Mouse (Mus musculus): ENCODE measurements around the gene 2210016L21Rik. TPM values are rescaled to one million over a fixed set of nuclear protein-coding genes. Genes with fewer than 3 reads are reported as not detected.

2210016L21Rik gene
- polyA plus RNA-seq, 1 experiment from 2014 or later, result 38.5 TPM

DNA sequence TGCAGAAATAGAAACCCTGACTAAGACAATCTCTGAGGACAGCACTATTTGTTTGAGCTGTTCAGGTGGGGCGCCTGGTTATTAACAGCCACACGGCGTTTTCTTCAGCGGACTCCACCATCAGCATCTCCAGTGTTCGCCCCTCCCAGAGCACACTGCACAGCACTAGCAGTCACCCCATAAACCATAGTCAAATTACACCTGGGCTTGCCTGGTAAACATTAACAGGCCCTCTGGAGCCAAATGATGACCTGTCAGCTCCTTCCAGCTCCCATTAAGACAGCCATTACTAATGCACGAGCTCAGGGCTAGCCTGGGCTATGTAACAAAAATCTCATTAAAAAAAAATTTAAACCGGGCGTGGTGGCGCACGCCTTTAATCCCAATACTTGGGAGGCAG lies 3.1 kb downstream of the 2210016L21Rik start:
- 93% methylated on average over 10 of the region's 10 CpGs for WGBS
- H3K4me3 ChIP-seq (ENCODE audit: control insufficient read depth in 1 of 2, insufficient read depth in 1 of 2, low read depth in 1 of 2, low read length in 2 of 2), result no peak overlapping the region
- peaks cover 36% of the 10 kb centered on the region for H3K36me3 ChIP-seq (ENCODE audit: control insufficient read depth, insufficient read depth, low read length)
- H3K27ac ChIP-seq (replicated peaks in 1 of 2; ENCODE audit: control insufficient read depth in 1 of 2, insufficient read depth in 1 of 2, low read depth in 2 of 2, low read length in 2 of 2), result no peak overlapping the region
- no peak overlapping the region for H3K4me2 ChIP-seq (ENCODE audit: low read length)
- H3K9me3 ChIP-seq (ENCODE audit: control insufficient read depth, low read length), result no peaks in the 10 kb centered on the region
- no peaks in the 10 kb centered on the region for H3K27me3 ChIP-seq (ENCODE audit: control insufficient read depth, insufficient read depth, low read length)
- ATAC-seq (ENCODE audit: insufficient number of reproducible peaks, insufficient read depth, low FRiP score, low read depth), result no peak
- H3K4me1 ChIP-seq (ENCODE audit: control insufficient read depth in 2 of 2, insufficient read depth in 2 of 2, low read length in 2 of 2), result peaks cover 2 to 11% of the 10 kb centered on the region in 2 experiments; a peak in 3 of 4 replicates
- no peak overlapping the region for H3K9ac ChIP-seq (ENCODE audit: low read length)

DNA sequence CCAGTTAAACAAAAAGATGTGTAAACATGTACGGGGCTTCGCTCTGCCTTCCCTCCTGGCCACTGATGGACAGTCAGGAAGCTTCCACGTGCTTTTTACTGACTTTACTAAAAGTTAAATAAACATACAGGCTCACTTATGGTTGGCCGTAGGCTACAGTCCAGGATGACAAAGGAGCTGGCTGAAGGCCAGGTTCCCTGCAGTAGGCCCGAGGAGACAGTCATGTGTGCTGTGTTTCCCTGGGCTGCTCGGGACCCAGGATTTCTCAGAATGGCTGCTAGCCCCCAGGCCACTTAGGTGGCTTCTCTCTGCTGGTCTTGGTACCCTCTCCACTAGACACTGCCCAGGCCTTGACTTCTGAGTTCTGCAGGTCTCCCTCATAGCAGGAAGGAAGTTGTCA lies 6.9 kb downstream of the 2210016L21Rik start:
- no peaks in the 10 kb centered on the region for H3K9me3 ChIP-seq (ENCODE audit: control insufficient read depth, low read length)
- H3K27me3 ChIP-seq (ENCODE audit: control insufficient read depth, insufficient read depth, low read length), result no peaks in the 10 kb centered on the region
- peaks cover 2 to 7% of the 10 kb centered on the region in 2 experiments; a peak in 2 of 4 replicates for H3K4me1 ChIP-seq (ENCODE audit: control insufficient read depth in 2 of 2, insufficient read depth in 2 of 2, low read length in 2 of 2)
- 46% methylated on average over 6 of the region's 6 CpGs for whole genome bisulfite sequencing
- no peak overlapping the region for H3K4me3 ChIP-seq (ENCODE audit: control insufficient read depth in 1 of 2, insufficient read depth in 1 of 2, low read depth in 1 of 2, low read length in 2 of 2)
- no peak overlapping the region for H3K4me2 ChIP-seq (ENCODE audit: low read length)
- peak; percentile 49 for ATAC-seq (ENCODE audit: insufficient number of reproducible peaks, insufficient read depth, low FRiP score, low read depth)
- H3K27ac ChIP-seq (replicated peaks in 1 of 2; ENCODE audit: control insufficient read depth in 1 of 2, insufficient read depth in 1 of 2, low read depth in 2 of 2, low read length in 2 of 2), result 0 out of 4 replicates have a peak overlapping the region, but pooled peaks of 1 of the 2 experiments have one; percentile 24
- peaks cover 36% of the 10 kb centered on the region for H3K36me3 ChIP-seq (ENCODE audit: control insufficient read depth, insufficient read depth, low read length)
- H3K9ac ChIP-seq (ENCODE audit: low read length), result no peak overlapping the region

DNA sequence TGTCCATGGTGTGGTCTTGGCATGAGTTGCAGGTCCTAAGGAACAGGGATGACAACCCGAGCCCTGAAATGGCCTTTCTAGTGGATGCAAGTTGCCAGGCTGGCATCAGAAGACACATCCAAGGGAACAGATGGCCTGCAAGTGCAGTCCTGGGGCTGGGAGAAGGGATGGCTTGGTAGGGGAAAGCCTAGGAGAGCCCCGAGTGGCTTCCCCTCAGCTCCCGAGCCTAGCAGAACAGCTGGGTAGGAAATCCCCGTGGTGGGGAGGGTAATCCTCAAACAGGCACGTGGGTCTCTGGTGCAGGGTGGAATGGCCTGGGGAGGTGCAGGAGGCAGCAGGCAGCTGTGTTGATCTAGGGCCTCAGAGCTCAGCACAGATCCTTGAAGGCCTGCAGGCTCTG lies 7.4 kb downstream of the 2210016L21Rik start:
- Histone ChIP-seq H3K4me3 (ENCODE audit: control insufficient read depth in 1 of 2, insufficient read depth in 1 of 2, low read depth in 1 of 2, low read length in 2 of 2) (no peak overlapping the region), H3K27me3 (ENCODE audit: control insufficient read depth, insufficient read depth, low read length) (no peaks in the 10 kb centered on the region), H3K4me2 (ENCODE audit: low read length) (no peak overlapping the region), H3K27ac (replicated peaks in 1 of 2; ENCODE audit: control insufficient read depth in 1 of 2, insufficient read depth in 1 of 2, low read depth in 2 of 2, low read length in 2 of 2) (0 out of 4 replicates have a peak overlapping the region, but pooled peaks of 1 of the 2 experiments have one; percentile 24), H3K9ac (ENCODE audit: low read length) (no peak overlapping the region), H3K9me3 (ENCODE audit: control insufficient read depth, low read length) (no peaks in the 10 kb centered on the region), H3K36me3 (ENCODE audit: control insufficient read depth, insufficient read depth, low read length) (peaks cover 36% of the 10 kb centered on the region), H3K4me1 (ENCODE audit: control insufficient read depth in 2 of 2, insufficient read depth in 2 of 2, low read length in 2 of 2) (peaks cover 2 to 7% of the 10 kb centered on the region in 2 experiments; a peak in 2 of 4 replicates)
- WGBS, result 63% methylated on average over 5 of the region's 5 CpGs
- no peak for ATAC-seq (ENCODE audit: insufficient number of reproducible peaks, insufficient read depth, low FRiP score, low read depth)

DNA sequence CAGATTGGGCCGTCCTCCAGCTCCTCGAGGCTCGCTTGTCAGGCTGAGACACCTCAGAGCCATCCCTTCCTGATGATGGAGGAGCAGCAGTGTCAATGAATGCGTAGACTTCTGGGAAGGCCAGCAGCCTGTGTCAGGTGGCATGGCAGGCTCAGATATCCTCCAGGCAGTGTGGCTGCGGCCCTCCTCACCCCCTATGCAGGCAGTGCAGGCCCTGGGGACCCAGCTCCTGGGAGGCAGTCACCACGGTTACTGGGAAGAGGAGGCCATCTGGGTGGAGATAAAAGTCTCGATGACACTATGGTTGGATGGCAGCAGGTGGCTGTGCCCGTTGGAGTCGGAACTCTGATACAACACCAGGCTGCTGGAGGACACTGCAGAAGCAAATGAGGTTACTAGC lies 7.9 kb downstream of the 2210016L21Rik start:
- no peaks in the 10 kb centered on the region for H3K9me3 ChIP-seq (ENCODE audit: control insufficient read depth, low read length)
- peaks cover 2 to 7% of the 10 kb centered on the region in 2 experiments; a peak in 2 of 4 replicates for H3K4me1 ChIP-seq (ENCODE audit: control insufficient read depth in 2 of 2, insufficient read depth in 2 of 2, low read length in 2 of 2)
- no peak overlapping the region for H3K4me3 ChIP-seq (ENCODE audit: control insufficient read depth in 1 of 2, insufficient read depth in 1 of 2, low read depth in 1 of 2, low read length in 2 of 2)
- H3K36me3 ChIP-seq (ENCODE audit: control insufficient read depth, insufficient read depth, low read length), result peaks cover 36% of the 10 kb centered on the region
- 86% methylated on average over 9 of the region's 9 CpGs for WGBS
- no peak overlapping the region for H3K27ac ChIP-seq (replicated peaks in 1 of 2; ENCODE audit: control insufficient read depth in 1 of 2, insufficient read depth in 1 of 2, low read depth in 2 of 2, low read length in 2 of 2)
- ATAC-seq (ENCODE audit: insufficient number of reproducible peaks, insufficient read depth, low FRiP score, low read depth), result no peak
- no peaks in the 10 kb centered on the region for H3K27me3 ChIP-seq (ENCODE audit: control insufficient read depth, insufficient read depth, low read length)
- H3K4me2 ChIP-seq (ENCODE audit: low read length), result no peak overlapping the region
- no peak overlapping the region for H3K9ac ChIP-seq (ENCODE audit: low read length)

DNA sequence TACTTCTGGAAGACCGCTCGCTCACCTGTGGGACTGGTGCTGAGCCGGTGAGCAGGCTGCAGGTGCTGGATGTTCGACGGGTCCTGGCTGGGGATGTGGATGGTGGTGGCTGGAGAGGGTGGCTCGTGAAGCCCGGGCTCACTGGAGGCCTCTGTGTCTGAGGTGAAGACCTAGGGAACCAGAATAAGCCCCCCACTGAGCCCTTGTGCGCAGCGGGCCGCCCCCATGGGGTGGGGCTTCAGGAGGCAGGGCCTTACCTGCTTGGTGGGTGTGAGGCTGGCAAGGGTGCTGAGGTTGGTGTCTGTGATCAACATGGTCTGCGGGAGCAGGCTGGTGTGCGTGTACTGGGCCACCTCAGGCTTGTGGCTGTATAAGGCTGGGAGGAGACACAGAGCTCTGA lies 8.7 kb downstream of the 2210016L21Rik start:
- H3K36me3 ChIP-seq (ENCODE audit: control insufficient read depth, insufficient read depth, low read length), result peaks cover 34% of the 10 kb centered on the region
- no peak for ATAC-seq (ENCODE audit: insufficient number of reproducible peaks, insufficient read depth, low FRiP score, low read depth)
- no peak overlapping the region for H3K9ac ChIP-seq (ENCODE audit: low read length)
- H3K4me1 ChIP-seq (ENCODE audit: control insufficient read depth in 2 of 2, insufficient read depth in 2 of 2, low read length in 2 of 2), result peaks cover 2 to 7% of the 10 kb centered on the region in 2 experiments; a peak in 2 of 4 replicates
- H3K4me3 ChIP-seq (ENCODE audit: control insufficient read depth in 1 of 2, insufficient read depth in 1 of 2, low read depth in 1 of 2, low read length in 2 of 2), result no peak overlapping the region
- H3K27me3 ChIP-seq (ENCODE audit: control insufficient read depth, insufficient read depth, low read length), result no peaks in the 10 kb centered on the region
- H3K4me2 ChIP-seq (ENCODE audit: low read length), result no peak overlapping the region
- no peaks in the 10 kb centered on the region for H3K9me3 ChIP-seq (ENCODE audit: control insufficient read depth, low read length)
- WGBS, result 68% methylated on average over 12 of the region's 12 CpGs
- no peak overlapping the region for H3K27ac ChIP-seq (replicated peaks in 1 of 2; ENCODE audit: control insufficient read depth in 1 of 2, insufficient read depth in 1 of 2, low read depth in 2 of 2, low read length in 2 of 2)

DNA sequence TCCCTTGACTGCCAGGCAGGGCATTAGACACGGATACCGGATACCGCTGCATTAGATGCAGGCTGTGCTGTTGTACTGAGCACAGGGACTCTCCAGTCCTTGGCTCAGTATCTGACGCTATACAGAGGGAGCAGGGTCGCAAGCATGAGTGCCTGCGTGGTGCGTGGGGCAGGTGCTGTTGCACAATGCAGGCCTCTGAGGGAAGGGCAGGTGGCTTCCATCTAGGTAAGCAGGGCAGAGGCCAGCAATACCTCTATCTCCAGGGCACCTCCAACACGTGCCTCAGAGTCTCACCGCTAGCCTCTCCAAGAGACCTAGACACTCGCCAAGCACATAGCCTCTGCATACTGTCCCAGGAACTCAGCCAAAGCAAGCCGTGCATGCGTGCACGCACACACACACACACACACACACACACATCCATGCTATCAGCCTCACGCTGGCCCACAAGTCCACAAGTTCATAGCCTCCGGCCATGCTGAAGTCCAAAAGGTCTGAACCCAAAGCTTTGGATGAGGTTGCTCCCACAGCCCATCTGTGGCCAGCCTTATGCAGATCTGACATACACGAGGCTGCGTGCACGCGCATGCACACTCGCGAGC lies 9.4 kb downstream of the 2210016L21Rik start:
- H3K4me2 ChIP-seq (ENCODE audit: low read length), result no peak overlapping the region
- H3K27ac ChIP-seq (replicated peaks in 1 of 2; ENCODE audit: control insufficient read depth in 1 of 2, insufficient read depth in 1 of 2, low read depth in 2 of 2, low read length in 2 of 2), result no peak overlapping the region
- H3K4me1 ChIP-seq (ENCODE audit: control insufficient read depth in 2 of 2, insufficient read depth in 2 of 2, low read length in 2 of 2), result peaks cover 2 to 7% of the 10 kb centered on the region in 2 experiments; a peak in 2 of 4 replicates
- no peak overlapping the region for H3K9ac ChIP-seq (ENCODE audit: low read length)
- H3K36me3 ChIP-seq (ENCODE audit: control insufficient read depth, insufficient read depth, low read length), result peaks cover 27% of the 10 kb centered on the region
- WGBS, result 78% methylated on average over 21 of the region's 21 CpGs
- H3K27me3 ChIP-seq (ENCODE audit: control insufficient read depth, insufficient read depth, low read length), result no peaks in the 10 kb centered on the region
- no peak for ATAC-seq (ENCODE audit: insufficient number of reproducible peaks, insufficient read depth, low FRiP score, low read depth)
- no peak overlapping the region for H3K4me3 ChIP-seq (ENCODE audit: control insufficient read depth in 1 of 2, insufficient read depth in 1 of 2, low read depth in 1 of 2, low read length in 2 of 2)
- H3K9me3 ChIP-seq (ENCODE audit: control insufficient read depth, low read length), result no peaks in the 10 kb centered on the region

DNA sequence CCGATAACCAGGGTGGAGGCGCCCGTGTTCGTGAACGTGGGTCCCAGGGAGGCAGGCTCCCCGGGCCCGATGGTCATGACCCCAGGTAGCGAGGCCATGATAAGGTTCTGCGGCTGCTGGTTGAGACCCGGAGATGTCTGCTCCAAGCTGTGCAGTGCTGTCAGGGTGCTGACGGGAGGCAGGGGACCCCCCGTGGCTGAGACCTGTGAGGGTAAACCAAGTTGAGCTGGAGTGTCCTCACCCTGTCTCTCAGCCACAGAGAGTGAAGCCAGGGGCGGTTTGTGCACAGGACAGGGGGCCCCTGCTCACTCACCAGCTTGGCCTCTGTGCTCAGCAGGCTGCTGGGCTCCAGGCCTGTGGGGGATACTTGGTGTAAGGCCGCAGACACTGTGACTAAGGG lies 11.4 kb downstream of the 2210016L21Rik start:
- Histone ChIP-seq H3K4me2 (ENCODE audit: low read length) (no peak overlapping the region), H3K36me3 (ENCODE audit: control insufficient read depth, insufficient read depth, low read length) (peaks cover 8% of the 10 kb centered on the region), H3K27ac (replicated peaks in 1 of 2; ENCODE audit: control insufficient read depth in 1 of 2, insufficient read depth in 1 of 2, low read depth in 2 of 2, low read length in 2 of 2) (no peak overlapping the region), H3K9ac (ENCODE audit: low read length) (no peak overlapping the region), H3K27me3 (ENCODE audit: control insufficient read depth, insufficient read depth, low read length) (no peaks in the 10 kb centered on the region), H3K4me3 (ENCODE audit: control insufficient read depth in 1 of 2, insufficient read depth in 1 of 2, low read depth in 1 of 2, low read length in 2 of 2) (no peak overlapping the region), H3K4me1 (ENCODE audit: control insufficient read depth in 2 of 2, insufficient read depth in 2 of 2, low read length in 2 of 2) (peaks cover 2 to 7% of the 10 kb centered on the region in 2 experiments; a peak in 2 of 4 replicates), H3K9me3 (ENCODE audit: control insufficient read depth, low read length) (no peaks in the 10 kb centered on the region)
- ATAC-seq (ENCODE audit: insufficient number of reproducible peaks, insufficient read depth, low FRiP score, low read depth), result no peak
- 71% methylated on average over 14 of the region's 14 CpGs for WGBS

DNA sequence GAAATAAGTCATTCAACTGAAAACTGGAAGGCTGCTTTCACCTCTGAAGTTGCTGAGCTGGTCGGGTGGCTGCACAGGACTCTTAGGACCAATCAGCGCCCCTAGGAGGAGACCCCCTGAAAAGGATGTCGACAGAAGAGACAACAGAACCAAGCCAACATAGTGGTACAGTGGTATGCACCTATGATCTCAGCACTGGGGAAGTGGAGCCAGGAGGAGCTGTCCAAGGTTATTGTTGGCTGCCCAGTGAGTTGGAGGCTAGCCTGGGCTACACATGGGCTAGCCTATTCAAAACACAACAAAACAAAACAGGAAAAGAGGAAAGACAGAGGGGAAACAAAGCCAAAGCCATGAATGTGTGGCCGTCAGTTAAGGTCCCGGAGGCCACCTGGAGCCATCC lies 16.1 kb downstream of the 2210016L21Rik start:
- Histone ChIP-seq H3K4me1 (ENCODE audit: control insufficient read depth in 2 of 2, insufficient read depth in 2 of 2, low read length in 2 of 2) (no peaks in the 10 kb centered on the region), H3K9me3 (ENCODE audit: control insufficient read depth, low read length) (0 out of 2 replicates have a peak, but pooled peaks cover 4% of the 10 kb centered on the region), H3K27ac (replicated peaks in 1 of 2; ENCODE audit: control insufficient read depth in 1 of 2, insufficient read depth in 1 of 2, low read depth in 2 of 2, low read length in 2 of 2) (no peak overlapping the region), H3K36me3 (ENCODE audit: control insufficient read depth, insufficient read depth, low read length) (no peaks in the 10 kb centered on the region), H3K4me2 (ENCODE audit: low read length) (no peak overlapping the region), H3K4me3 (ENCODE audit: control insufficient read depth in 1 of 2, insufficient read depth in 1 of 2, low read depth in 1 of 2, low read length in 2 of 2) (no peak overlapping the region), H3K27me3 (ENCODE audit: control insufficient read depth, insufficient read depth, low read length) (no peaks in the 10 kb centered on the region), H3K9ac (ENCODE audit: low read length) (no peak overlapping the region)
- no peak for ATAC-seq (ENCODE audit: insufficient number of reproducible peaks, insufficient read depth, low FRiP score, low read depth)
- WGBS, result 80% methylated on average over 5 of the region's 5 CpGs

Data from heart, embryonic 14.5 days (tissue).